Mouse (Mus musculus) embryonic facial prominence, embryonic 15.5 days (tissue): ENCODE data around the gene Nphp4. TPM values are rescaled to one million over a fixed set of nuclear protein-coding genes. Genes with fewer than 3 reads are reported as not detected.

Source experiments
- polyA plus RNA-seq: library from polyadenylated mRNA; unstranded; fragments of >200 nt; fragmentation: Nextera tagmentation; extraction: Ambion mirVana; gene quantifications from 2 replicates; pipeline ENCODE4 v1.2.1, GENCODE M21; 2015

Nphp4 gene
- polyA plus RNA-seq, 1 experiment from 2014 or later = 6.2 TPM

Other genes starting within 250 kb of the Nphp4 start
- 29.0 and 35.7 TPM in 2 replicates for gene Gpr153, start 202.5 kb upstream of the Nphp4 start, polyA plus RNA-seq
- gene Hes3, start 185.0 kb upstream of the Nphp4 start, polyA plus RNA-seq = not detected in 2 replicates
- gene Icmt, start 179.5 kb upstream of the Nphp4 start, polyA plus RNA-seq = 23.5 and 26.7 TPM in 2 replicates
- 0.23 and 0.72 TPM in 2 replicates for gene Rnf207, start 157.7 kb upstream of the Nphp4 start, polyA plus RNA-seq
- 342 and 365 TPM in 2 replicates for gene Rpl22, start 151.0 kb upstream of the Nphp4 start, polyA plus RNA-seq
- gene Chd5, start 138.1 kb upstream of the Nphp4 start, polyA plus RNA-seq = 0.76 and 1.2 TPM in 2 replicates
- 8.9 and 9.7 TPM in 2 replicates for gene Kcnab2, start 1.2 kb downstream of the Nphp4 start, polyA plus RNA-seq